ENCODE assay signal across 11 mouse cellular contexts in the genomic region with DNA sequence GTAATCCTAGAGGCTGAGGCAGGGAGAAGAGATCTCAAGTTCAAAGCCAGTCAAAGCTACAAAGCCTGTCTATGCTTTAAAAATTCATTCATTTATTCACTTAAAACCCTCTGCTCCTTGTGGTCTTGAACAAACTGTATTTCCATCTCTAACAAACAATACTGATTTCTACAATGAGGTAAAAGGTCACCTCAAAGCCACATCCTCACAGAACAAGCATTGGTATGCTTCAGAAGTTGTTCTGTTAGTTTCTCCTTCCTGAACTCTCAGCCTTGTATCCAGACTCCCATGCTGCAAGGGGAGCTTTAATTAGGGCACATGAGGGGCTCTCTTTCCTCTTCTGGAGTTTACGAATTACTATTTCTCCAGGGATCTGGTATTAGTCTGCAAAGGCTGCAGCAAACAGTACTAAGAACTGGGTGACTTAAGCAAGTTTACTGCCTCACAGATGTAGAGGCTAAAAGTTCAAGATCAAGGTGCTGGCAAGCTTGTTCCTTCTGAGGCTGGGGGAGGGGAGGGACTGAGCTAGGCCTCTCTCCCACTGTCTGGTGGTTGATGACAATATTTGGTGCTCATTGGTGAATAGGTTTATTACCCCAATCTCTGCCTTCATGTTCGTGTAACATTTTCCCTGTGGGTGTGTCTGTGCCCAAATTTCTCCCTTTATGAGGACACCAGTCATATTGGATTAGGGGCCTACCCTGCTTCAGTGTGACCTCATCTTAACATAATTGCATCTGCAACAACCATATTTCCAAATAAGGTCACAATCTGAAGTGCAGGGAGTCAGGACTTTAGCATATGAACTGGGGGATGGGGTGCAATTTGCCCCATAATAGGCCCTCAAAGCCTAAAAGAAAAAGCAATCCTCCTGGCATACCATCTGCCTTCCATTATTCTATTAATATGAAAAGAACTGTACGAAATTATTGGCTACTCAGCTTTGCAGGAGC. TPM values are rescaled to one million over a fixed set of nuclear protein-coding genes. Genes with fewer than 3 reads are reported as not detected.
DNase-seq lines count a peak whose midpoint lies in the region; ATAC-seq lines count a peak whose summit lies in the region.
"Had no signal": no experiment of that assay in that cellular context is flagged by ENCODE, and none has a peak within 500 bp of the region (broad histone marks: within the 10 kb centered on the region; RNA-seq: fewer than 3 reads in every experiment).

No protein-coding gene starts in this region.

- WGBS in limb, embryonic 11.5 days = 36% methylated on average over 3 of the region's 3 CpGs
- WGBS in limb, embryonic 10.5 days = 57% methylated on average over 3 of the region's 3 CpGs

- H3K27me3 ChIP-seq in limb, embryonic 11.5 days (ENCODE audit: control insufficient read depth, insufficient read depth, low read length) = no peaks in the 10 kb centered on the region
- no peaks in the 10 kb centered on the region for H3K27me3 ChIP-seq in limb, embryonic 10.5 days (ENCODE audit: low read depth, poor library complexity, severe bottlenecking)
- H3K27me3 ChIP-seq: embryonic facial prominence, embryonic 15.5 days had no signal

- H3K27ac ChIP-seq in limb, embryonic 11.5 days (replicated peaks; ENCODE audit: low read depth, low read length) = no peak overlapping the region
- H3K27ac ChIP-seq in limb, embryonic 10.5 days = no peak overlapping the region
- H3K27ac ChIP-seq: embryonic facial prominence, embryonic 15.5 days had no signal

- H3K9ac ChIP-seq in limb, embryonic 11.5 days (ENCODE audit: low read length) = no peak overlapping the region
- H3K9ac ChIP-seq: embryonic facial prominence, embryonic 15.5 days; lung, embryonic 14.5 days had no signal

- H3K4me1 ChIP-seq in limb, embryonic 11.5 days (ENCODE audit: control insufficient read depth, insufficient read depth, low read length) = peaks cover 25% of the 10 kb centered on the region
- H3K4me1 ChIP-seq in limb, embryonic 10.5 days = peaks cover 39% of the 10 kb centered on the region

- H3K9me3 ChIP-seq in limb, embryonic 11.5 days (ENCODE audit: control insufficient read depth, low read length) = no peaks in the 10 kb centered on the region
- no peaks in the 10 kb centered on the region for H3K9me3 ChIP-seq in limb, embryonic 10.5 days (replicated peaks)
- H3K9me3 ChIP-seq: embryonic facial prominence, embryonic 15.5 days had no signal

- H3K4me3 ChIP-seq in limb, embryonic 11.5 days (ENCODE audit: low read depth, low read length) = no peak overlapping the region
- H3K4me3 ChIP-seq in limb, embryonic 10.5 days = no peak overlapping the region
- H3K4me3 ChIP-seq: embryonic facial prominence, embryonic 15.5 days had no signal

- no peak overlapping the region for H3K4me2 ChIP-seq in limb, embryonic 11.5 days (ENCODE audit: low read depth, severe bottlenecking)
- H3K4me2 ChIP-seq: embryonic facial prominence, embryonic 15.5 days; lung, embryonic 14.5 days had no signal

- no peaks in the 10 kb centered on the region for H3K36me3 ChIP-seq in limb, embryonic 11.5 days (ENCODE audit: control insufficient read depth, insufficient read depth, low read length)
- H3K36me3 ChIP-seq in limb, embryonic 10.5 days = no peaks in the 10 kb centered on the region
- H3K36me3 ChIP-seq: embryonic facial prominence, embryonic 15.5 days had no signal

- 0 out of 2 replicates have a peak, but pooled peaks have one; percentile 31 for ATAC-seq in limb, embryonic 11.5 days (ENCODE audit: insufficient number of reproducible peaks, low FRiP score, low TSS enrichment, low read depth)
- ATAC-seq in inflammation-experienced regulatory T-cells, adult 6 months = peak; percentile 79

- DNase-seq in limb, embryonic 11.5 days (ENCODE audit: low spot score) = no peak
- DNase-seq in limb, embryonic 10.5 days (ENCODE audit: low spot score) = no peak
- peak; percentile 47 for DNase-seq in brain, adult 2 months (ENCODE audit: low read depth, low spot score)
- peak; percentile 60 for DNase-seq in naive thymus-derived CD4-positive, alpha-beta T cell, adult 2 months (ENCODE audit: low read depth)
- DNase-seq in cerebellum, adult 18-20 months = no peak
- DNase-seq in urinary bladder, adult 2 months (ENCODE audit: low spot score) = no peak
- DNase-seq in right cerebral cortex, adult 18-20 months = no peak
- DNase-seq: gastrocnemius, postnatal 25 days; lung, embryonic 14.5 days had no signal

RNA-seq across cellular contexts. Expression of gene Tbxas1, which starts 27.0 kb away (rescaled TPM):
- 1.0 and 1.3 TPM in 2 replicates for polyA plus RNA-seq in limb, embryonic 11.5 days (2014; fragmentation: Nextera tagmentation; extraction: Ambion mirVana)
- 1.1 TPM in 2 replicates for polyA plus RNA-seq in limb, embryonic 10.5 days (2016; fragmentation: Nextera tagmentation; extraction: Ambion mirVana)
- under 1 TPM; 0.21 to 0.37 (median 0.25) TPM for polyA plus RNA-seq in inflammation-experienced regulatory T-cells, adult 6 months (2017; shearing (Covaris generic))
- polyA plus RNA-seq in urinary bladder, adult 2 months (2012; rRNA removed) = 5.1 and 5.2 TPM in 2 replicates

RNA-seq across cellular contexts. Expression of gene Hipk2, which starts 27.7 kb away (rescaled TPM):
- 20.5 and 21.7 TPM in 2 replicates for polyA plus RNA-seq in limb, embryonic 11.5 days (2014; fragmentation: Nextera tagmentation; extraction: Ambion mirVana)
- polyA plus RNA-seq in limb, embryonic 10.5 days (2016; fragmentation: Nextera tagmentation; extraction: Ambion mirVana) = 20.6 and 21.8 TPM in 2 replicates
- polyA plus RNA-seq in inflammation-experienced regulatory T-cells, adult 6 months (2017; shearing (Covaris generic)) = 10 to 100 TPM; 10.2 to 17.9 (median 17.6) TPM
- polyA plus RNA-seq in urinary bladder, adult 2 months (2012; rRNA removed) = 4.5 and 8.6 TPM in 2 replicates

Comparison
In these comparisons a context has a peak if more than half of its experiments do, and no peak if none do; other contexts are left out.
1. DNase-seq: peak in brain, adult 2 months (single experiment) and naive thymus-derived CD4-positive, alpha-beta T cell, adult 2 months (single experiment); none in limb, embryonic 11.5 days (single experiment), limb, embryonic 10.5 days (single experiment), cerebellum, adult 18-20 months (0 of 2), urinary bladder, adult 2 months (single experiment) and right cerebral cortex, adult 18-20 months (single experiment).